Mouse (Mus musculus) Patski (cell line): ENCODE results near the gene Ifnz. TPM values are rescaled to one million over a fixed set of nuclear protein-coding genes. Genes with fewer than 3 reads are reported as not detected.
"Not testable (repeated sequence)": the region's sequence is repeated elsewhere in the genome, so short reads cannot be mapped to it uniquely, and the experiment has no call there.

Source experiments
- ATAC-seq: fragments of 100-300 bp; one replicate; pipeline ENCODE4 v1.8.0; 2021
- CTCF ChIA-PET: fragments of 350-600 bp; sonication (Branson Sonifier 250); formaldehyde crosslinking; loops from one replicate; lab custom pipeline; 2022; ENCODE audit warnings: inconsistent platforms; lab: Charles Lee
- POLR2A ChIA-PET: fragments of 350-600 bp; sonication (Branson Sonifier 250); formaldehyde crosslinking; loops from one replicate; lab custom pipeline; 2022; ENCODE audit warnings: antibody characterized with exemption, inconsistent platforms; lab: Charles Lee
- DNase-seq: peaks from one replicate; pipeline ENCODE4 v3.0.0-alpha.2; 2011; ENCODE audit warnings: low read depth, low spot score
- H3K27me3 ChIP-seq: fragments of 371-371 bp; one replicate; pipeline ENCODE4 v1.5.1; 2021
- in situ Hi-C: fragments of 300-500 bp; cut with MboI; formaldehyde crosslinking; loops from 3 replicates; pipeline ENCODE4 v1.11.1; 2018; ENCODE audit warnings: low pct_unique_long_range_greater_than_20kb, mixed read lengths
- polyA plus RNA-seq: library from polyadenylated mRNA; unstranded; gene quantifications from one replicate; pipeline ENCODE4 v1.2.3, GENCODE M21; 2021

The Ifnz gene
- polyA plus RNA-seq, 1 experiment from 2014 or later: not detected

DNA sequence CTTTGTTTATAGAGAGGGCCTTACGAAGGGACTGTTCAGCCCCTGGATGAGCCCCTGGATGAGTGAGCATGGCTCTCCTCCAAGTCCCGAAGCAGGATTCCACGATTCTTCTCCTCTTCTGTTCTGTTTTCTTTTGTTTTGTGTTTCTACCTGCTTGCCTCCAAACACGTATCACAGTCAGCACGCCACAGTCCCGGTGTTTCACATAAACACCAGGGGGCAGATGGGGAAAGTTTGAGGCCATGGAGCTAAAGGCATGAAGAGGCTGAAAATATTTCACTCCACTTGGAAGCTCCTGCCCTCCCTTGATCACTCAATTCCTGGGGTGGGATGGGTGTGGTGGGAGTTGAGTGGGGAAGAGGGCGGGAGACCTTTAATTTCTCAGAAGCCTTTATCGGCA, 20.2 kb upstream of the Ifnz start:
- POLR2A ChIA-PET, ATAC-seq, H3K27me3 ChIP-seq, CTCF ChIA-PET, DNase-seq: not testable (repeated sequence)
- in situ Hi-C loops: loop anchor here (25.0 kb wide), 3 partner anchors 101 to 376 kb away; partner anchors contain the start of genes Ifna1 and Mtap

DNA sequence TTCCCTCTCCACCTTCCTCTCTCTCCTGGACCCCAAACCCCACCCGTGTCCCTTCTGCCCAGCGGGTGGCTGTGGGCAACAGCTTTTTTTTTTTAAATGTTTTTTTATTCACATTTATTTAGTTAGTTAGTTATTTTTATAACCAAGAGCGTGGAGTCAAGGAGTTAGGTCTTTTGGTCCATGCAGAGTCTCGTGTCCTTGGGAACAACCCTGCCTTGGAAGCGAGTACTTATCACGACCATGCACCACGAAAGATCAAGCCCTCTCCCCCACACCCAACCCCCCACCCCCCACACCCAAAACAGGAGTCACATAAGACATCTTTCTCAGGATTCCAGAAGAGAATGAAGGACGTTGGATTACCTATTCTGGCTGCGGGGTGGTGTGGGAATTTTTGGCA, 19.6 kb upstream of the Ifnz start:
- in situ Hi-C loops: loop anchor here (25.0 kb wide), 3 partner anchors 100 to 375 kb away; partner anchors contain the start of genes Ifna1 and Mtap
- ATAC-seq, POLR2A ChIA-PET, CTCF ChIA-PET, H3K27me3 ChIP-seq, DNase-seq: not testable (repeated sequence)

DNA sequence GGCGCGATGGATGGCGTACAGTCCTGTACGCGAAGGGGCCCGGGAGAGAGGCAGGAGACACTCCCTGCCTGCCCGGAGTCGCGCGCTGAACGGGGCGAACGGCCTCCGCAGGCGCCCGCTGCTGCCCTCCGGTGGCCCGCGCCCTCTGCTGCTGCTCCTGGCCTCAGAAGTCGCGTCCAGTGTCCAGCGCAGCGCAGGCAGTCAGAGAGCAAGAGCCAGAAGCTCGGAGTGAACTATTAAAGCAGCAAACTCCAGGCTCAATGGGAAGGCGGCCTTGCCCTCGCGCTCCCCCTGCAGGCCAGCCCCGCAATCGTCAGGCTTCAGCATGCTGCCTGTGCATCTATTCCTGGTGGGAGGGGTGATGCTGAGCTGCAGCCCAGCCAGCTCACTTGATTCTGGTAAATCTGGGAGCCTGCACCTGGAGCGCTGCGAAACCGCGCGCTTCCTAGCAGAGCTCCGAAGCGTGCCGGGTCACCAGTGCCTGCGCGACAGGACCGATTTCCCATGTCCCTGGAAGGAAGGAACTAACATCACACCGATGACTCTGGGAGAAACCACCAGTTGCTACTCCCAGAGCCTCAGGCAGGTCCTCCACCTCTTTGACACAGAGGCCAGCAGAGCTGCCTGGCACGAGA, 18.4 kb upstream of the Ifnz start:
- not testable (repeated sequence) for ATAC-seq

DNA sequence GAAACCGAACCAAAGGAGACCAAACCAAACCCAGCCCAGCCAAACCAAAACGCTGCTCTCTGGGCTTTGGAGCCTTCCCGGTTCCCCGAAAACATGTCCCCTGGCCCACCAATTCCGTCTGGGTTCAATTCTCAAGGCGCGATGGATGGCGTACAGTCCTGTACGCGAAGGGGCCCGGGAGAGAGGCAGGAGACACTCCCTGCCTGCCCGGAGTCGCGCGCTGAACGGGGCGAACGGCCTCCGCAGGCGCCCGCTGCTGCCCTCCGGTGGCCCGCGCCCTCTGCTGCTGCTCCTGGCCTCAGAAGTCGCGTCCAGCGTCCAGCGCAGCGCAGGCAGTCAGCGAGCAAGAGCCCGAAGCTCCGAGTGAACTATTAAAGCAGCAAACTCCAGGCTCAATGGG, 8.4 kb upstream of the Ifnz start, which contains the start of gene Gm13290:
Gene Gm13290, plus strand, starts transcription at position 301 of the 400 bp plus-strand sequence.
- POLR2A ChIA-PET, ATAC-seq, H3K27me3 ChIP-seq, CTCF ChIA-PET, DNase-seq: not testable (repeated sequence)
- in situ Hi-C loops: loop anchor here (25.0 kb wide), 3 partner anchors 89 to 364 kb away; partner anchors contain the start of genes Ifna1 and Mtap

More for the DNA sequence above, 18.4 kb upstream of the Ifnz start:
- in situ Hi-C loops: loop anchor here (25.0 kb wide), 3 partner anchors 99 to 374 kb away; partner anchors contain the start of genes Ifna1 and Mtap
- POLR2A ChIA-PET, DNase-seq, H3K27me3 ChIP-seq, CTCF ChIA-PET: not testable (repeated sequence)

DNA sequence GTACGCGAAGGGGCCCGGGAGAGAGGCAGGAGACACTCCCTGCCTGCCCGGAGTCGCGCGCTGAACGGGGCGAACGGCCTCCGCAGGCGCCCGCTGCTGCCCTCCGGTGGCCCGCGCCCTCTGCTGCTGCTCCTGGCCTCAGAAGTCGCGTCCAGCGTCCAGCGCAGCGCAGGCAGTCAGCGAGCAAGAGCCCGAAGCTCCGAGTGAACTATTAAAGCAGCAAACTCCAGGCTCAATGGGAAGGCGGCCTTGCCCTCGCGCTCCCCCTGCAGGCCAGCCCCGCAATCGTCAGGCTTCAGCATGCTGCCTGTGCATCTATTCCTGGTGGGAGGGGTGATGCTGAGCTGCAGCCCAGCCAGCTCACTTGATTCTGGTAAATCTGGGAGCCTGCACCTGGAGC, 5.3 kb upstream of the Ifnz start, which contains the start of gene Gm13289:
Gene Gm13289, plus strand, starts transcription at position 301 of the 400 bp plus-strand sequence.
- CTCF ChIA-PET, in situ Hi-C loops, DNase-seq, H3K27me3 ChIP-seq, POLR2A ChIA-PET, ATAC-seq: not testable (repeated sequence)

DNA sequence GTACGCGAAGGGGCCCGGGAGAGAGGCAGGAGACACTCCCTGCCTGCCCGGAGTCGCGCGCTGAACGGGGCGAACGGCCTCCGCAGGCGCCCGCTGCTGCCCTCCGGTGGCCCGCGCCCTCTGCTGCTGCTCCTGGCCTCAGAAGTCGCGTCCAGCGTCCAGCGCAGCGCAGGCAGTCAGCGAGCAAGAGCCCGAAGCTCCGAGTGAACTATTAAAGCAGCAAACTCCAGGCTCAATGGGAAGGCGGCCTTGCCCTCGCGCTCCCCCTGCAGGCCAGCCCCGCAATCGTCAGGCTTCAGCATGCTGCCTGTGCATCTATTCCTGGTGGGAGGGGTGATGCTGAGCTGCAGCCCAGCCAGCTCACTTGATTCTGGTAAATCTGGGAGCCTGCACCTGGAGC, 2.4 kb upstream of the Ifnz start, which contains the start of gene Gm13272:
Gene Gm13272, plus strand, starts transcription at position 301 of the 400 bp plus-strand sequence.
- DNase-seq, H3K27me3 ChIP-seq, POLR2A ChIA-PET, CTCF ChIA-PET, in situ Hi-C loops, ATAC-seq: not testable (repeated sequence)

DNA sequence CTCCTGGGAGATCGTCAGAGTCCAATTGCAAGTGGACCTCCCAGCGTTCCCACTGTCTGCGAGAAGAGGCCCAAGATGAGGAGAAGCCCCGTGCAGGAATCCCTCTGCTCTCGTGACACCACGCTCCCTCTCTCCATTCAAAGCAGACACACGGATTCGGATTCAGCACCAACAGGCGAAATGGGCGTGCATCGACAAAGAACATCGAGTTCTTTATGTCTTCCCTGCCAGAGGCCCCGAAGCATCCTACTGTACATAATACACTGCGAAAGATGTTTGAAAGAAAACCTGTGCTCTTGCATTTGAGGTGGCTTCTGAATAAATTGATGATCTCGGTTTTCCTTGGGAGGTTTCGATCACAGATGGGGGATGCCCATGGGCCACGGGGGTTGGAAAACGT, 1.6 kb upstream of the Ifnz start:
- POLR2A ChIA-PET, H3K27me3 ChIP-seq, DNase-seq, CTCF ChIA-PET, in situ Hi-C loops, ATAC-seq: not testable (repeated sequence)

DNA sequence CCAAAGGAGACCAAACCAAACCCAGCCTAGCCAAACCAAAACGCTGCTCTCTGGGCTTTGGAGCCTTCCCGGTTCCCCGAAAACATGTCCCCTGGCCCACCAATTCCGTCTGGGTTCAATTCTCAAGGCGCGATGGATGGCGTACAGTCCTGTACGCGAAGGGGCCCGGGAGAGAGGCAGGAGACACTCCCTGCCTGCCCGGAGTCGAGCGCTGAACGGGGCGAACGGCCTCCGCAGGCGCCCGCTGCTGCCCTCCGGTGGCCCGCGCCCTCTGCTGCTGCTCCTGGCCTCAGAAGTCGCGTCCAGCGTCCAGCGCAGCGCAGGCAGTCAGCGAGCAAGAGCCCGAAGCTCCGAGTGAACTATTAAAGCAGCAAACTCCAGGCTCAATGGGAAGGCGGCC, 404 bp downstream of the Ifnz start:
- CTCF ChIA-PET, POLR2A ChIA-PET, DNase-seq, H3K27me3 ChIP-seq, ATAC-seq, in situ Hi-C loops: not testable (repeated sequence)

DNA sequence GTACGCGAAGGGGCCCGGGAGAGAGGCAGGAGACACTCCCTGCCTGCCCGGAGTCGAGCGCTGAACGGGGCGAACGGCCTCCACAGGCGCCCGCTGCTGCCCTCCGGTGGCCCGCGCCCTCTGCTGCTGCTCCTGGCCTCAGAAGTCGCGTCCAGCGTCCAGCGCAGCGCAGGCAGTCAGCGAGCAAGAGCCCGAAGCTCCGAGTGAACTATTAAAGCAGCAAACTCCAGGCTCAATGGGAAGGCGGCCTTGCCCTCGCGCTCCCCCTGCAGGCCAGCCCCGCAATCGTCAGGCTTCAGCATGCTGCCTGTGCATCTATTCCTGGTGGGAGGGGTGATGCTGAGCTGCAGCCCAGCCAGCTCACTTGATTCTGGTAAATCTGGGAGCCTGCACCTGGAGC, 3.5 kb downstream of the Ifnz start, which contains the start of gene Gm13276:
Gene Gm13276, plus strand, starts transcription at position 301 of the 400 bp plus-strand sequence.
- CTCF ChIA-PET, in situ Hi-C loops, POLR2A ChIA-PET, H3K27me3 ChIP-seq, ATAC-seq, DNase-seq: not testable (repeated sequence)

DNA sequence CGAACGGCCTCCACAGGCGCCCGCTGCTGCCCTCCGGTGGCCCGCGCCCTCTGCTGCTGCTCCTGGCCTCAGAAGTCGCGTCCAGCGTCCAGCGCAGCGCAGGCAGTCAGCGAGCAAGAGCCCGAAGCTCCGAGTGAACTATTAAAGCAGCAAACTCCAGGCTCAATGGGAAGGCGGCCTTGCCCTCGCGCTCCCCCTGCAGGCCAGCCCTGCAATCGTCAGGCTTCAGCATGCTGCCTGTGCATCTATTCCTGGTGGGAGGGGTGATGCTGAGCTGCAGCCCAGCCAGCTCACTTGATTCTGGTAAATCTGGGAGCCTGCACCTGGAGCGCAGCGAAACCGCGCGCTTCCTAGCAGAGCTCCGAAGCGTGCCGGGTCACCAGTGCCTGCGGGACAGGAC, 6.5 kb downstream of the Ifnz start, which contains the start of gene Gm13277:
Gene Gm13277, plus strand, starts transcription at position 231 of the 400 bp plus-strand sequence.
- in situ Hi-C loops: not testable (repeated sequence)

DNA sequence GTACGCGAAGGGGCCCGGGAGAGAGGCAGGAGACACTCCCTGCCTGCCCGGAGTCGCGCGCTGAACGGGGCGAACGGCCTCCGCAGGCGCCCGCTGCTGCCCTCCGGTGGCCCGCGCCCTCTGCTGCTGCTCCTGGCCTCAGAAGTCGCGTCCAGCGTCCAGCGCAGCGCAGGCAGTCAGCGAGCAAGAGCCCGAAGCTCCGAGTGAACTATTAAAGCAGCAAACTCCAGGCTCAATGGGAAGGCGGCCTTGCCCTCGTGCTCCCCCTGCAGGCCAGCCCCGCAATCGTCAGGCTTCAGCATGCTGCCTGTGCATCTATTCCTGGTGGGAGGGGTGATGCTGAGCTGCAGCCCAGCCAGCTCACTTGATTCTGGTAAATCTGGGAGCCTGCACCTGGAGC, 9.3 kb downstream of the Ifnz start, which contains the start of gene Gm13278:
Gene Gm13278, plus strand, starts transcription at position 301 of the 400 bp plus-strand sequence.
- DNase-seq, ATAC-seq, POLR2A ChIA-PET, CTCF ChIA-PET, H3K27me3 ChIP-seq, in situ Hi-C loops: not testable (repeated sequence)

More for the DNA sequence above, 6.5 kb downstream of the Ifnz start, which contains the start of gene Gm13277:
- DNase-seq, CTCF ChIA-PET, POLR2A ChIA-PET, ATAC-seq, H3K27me3 ChIP-seq: not testable (repeated sequence)

DNA sequence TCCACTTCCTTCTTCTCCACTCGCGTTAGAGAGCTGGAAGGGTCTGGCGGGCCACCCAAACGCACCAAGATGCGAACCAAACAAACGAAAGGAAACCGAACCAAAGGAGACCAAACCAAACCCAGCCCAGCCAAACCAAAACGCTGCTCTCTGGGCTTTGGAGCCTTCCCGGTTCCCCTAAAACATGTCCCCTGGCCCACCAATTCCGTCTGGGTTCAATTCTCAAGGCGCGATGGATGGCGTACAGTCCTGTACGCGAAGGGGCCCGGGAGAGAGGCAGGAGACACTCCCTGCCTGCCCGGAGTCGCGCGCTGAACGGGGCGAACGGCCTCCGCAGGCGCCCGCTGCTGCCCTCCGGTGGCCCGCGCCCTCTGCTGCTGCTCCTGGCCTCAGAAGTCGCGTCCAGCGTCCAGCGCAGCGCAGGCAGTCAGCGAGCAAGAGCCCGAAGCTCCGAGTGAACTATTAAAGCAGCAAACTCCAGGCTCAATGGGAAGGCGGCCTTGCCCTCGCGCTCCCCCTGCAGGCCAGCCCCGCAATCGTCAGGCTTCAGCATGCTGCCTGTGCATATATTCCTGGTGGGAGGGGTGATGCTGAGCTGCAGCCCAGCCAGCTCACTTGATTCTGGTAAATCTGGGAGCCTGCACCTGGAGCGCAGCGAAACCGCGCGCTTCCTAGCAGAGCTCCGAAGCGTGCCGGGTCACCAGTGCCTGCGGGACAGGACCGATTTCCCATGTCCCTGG, 12.2 kb downstream of the Ifnz start, which contains the start of gene Gm13275:
Gene Gm13275, plus strand, starts transcription at position 552 of the 740 bp plus-strand sequence.
- in situ Hi-C loops, ATAC-seq, DNase-seq: not testable (repeated sequence)

DNA sequence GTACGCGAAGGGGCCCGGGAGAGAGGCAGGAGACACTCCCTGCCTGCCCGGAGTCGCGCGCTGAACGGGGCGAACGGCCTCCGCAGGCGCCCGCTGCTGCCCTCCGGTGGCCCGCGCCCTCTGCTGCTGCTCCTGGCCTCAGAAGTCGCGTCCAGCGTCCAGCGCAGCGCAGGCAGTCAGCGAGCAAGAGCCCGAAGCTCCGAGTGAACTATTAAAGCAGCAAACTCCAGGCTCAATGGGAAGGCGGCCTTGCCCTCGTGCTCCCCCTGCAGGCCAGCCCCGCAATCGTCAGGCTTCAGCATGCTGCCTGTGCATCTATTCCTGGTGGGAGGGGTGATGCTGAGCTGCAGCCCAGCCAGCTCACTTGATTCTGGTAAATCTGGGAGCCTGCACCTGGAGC, 15.2 kb downstream of the Ifnz start, which contains the start of gene Gm13279:
Gene Gm13279, plus strand, starts transcription at position 301 of the 400 bp plus-strand sequence.
- in situ Hi-C loops, CTCF ChIA-PET, DNase-seq, H3K27me3 ChIP-seq, ATAC-seq, POLR2A ChIA-PET: not testable (repeated sequence)

More for the DNA sequence above, 12.2 kb downstream of the Ifnz start, which contains the start of gene Gm13275:
- POLR2A ChIA-PET, H3K27me3 ChIP-seq, CTCF ChIA-PET: not testable (repeated sequence)

DNA sequence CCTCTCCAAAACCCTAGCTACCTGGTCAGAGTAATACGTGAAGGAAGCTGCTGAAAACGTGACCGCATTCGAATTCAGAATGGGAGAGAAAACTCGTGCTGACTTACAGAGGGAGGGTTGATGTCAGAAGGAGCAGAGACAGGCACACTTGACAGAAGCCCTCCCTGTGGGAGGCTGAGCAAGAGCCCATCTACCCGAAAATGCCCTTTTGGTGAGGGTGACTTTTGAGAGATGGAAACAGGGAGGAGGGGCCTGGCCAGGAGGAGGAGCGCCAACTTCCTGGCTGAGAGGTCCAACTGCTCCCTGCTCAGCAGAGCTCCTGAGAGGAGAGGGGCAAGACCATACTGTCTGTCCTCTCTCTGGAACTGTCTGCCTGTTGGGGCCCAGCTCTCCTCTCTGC, 17.4 kb downstream of the Ifnz start, which contains the start of gene Gm13285:
Gene Gm13285, plus strand, starts transcription at position 301 of the 400 bp plus-strand sequence.
- ATAC-seq, DNase-seq, CTCF ChIA-PET, H3K27me3 ChIP-seq, in situ Hi-C loops, POLR2A ChIA-PET: not testable (repeated sequence)
